Mouse (Mus musculus) myocyte (in vitro differentiated cells): ENCODE measurements around the gene Rtl6.

Experiments used
- CEBPB ChIP-seq: IDR thresholded peaks from 2 replicates; pipeline ENCODE4 v1.6.1; 2011; ENCODE audit warnings: mild to moderate bottlenecking, moderate library complexity; ENCODE audit not compliant: poor library complexity, insufficient read depth, severe bottlenecking
- E2F4 ChIP-seq: IDR thresholded peaks from one replicate; pipeline ENCODE4 v1.6.1; 2011; ENCODE audit warnings: mild to moderate bottlenecking, control low read depth, moderate library complexity; ENCODE audit not compliant: insufficient read depth
- MAX ChIP-seq: IDR thresholded peaks from one replicate; pipeline ENCODE4 v1.6.1; 2011; ENCODE audit warnings: low read depth, mild to moderate bottlenecking, control low read depth
- MYOD1 ChIP-seq, 3 experiments: IDR thresholded peaks; one replicate each; pipeline ENCODE4 v1.6.1; 2011; ENCODE audit warnings: control low read depth in 2 of 3, low read depth in 2 of 3, mild to moderate bottlenecking in 2 of 3, moderate library complexity in 1 of 3; ENCODE audit not compliant: insufficient read length in 2 of 3, control insufficient read depth in 1 of 3
- MYOG ChIP-seq, 3 experiments: IDR thresholded peaks; one replicate each; pipeline ENCODE4 v1.6.1; 2011; ENCODE audit warnings: control low read depth in 2 of 3, low read depth in 2 of 3, mild to moderate bottlenecking in 2 of 3; ENCODE audit not compliant: insufficient read length in 2 of 3, control insufficient read depth in 1 of 3, insufficient read depth in 1 of 3
- POLR2A ChIP-seq: IDR thresholded peaks from one replicate; pipeline ENCODE4 v1.6.1; 2011; ENCODE audit warnings: low read depth, mild to moderate bottlenecking, control low read depth, moderate library complexity; ENCODE audit not compliant: insufficient read length
- POLR2AphosphoS2 ChIP-seq: IDR thresholded peaks from one replicate; pipeline ENCODE4 v1.6.1; 2011; ENCODE audit warnings: low read depth, control low read depth; ENCODE audit not compliant: insufficient read length
- SRF ChIP-seq: IDR thresholded peaks from one replicate; pipeline ENCODE4 v1.6.1; 2011; ENCODE audit warnings: low read depth; ENCODE audit not compliant: control insufficient read depth, insufficient read length
- TCF12 ChIP-seq: IDR thresholded peaks from one replicate; pipeline ENCODE4 v1.6.1; 2011; ENCODE audit warnings: mild to moderate bottlenecking, control low read depth; ENCODE audit not compliant: poor library complexity, insufficient read depth, severe bottlenecking
- TCF3 ChIP-seq: IDR thresholded peaks from one replicate; pipeline ENCODE4 v1.6.1; 2011; ENCODE audit warnings: low read depth, control low read depth; ENCODE audit not compliant: insufficient read length
- USF1 ChIP-seq: IDR thresholded peaks from one replicate; pipeline ENCODE4 v1.6.1; 2011; ENCODE audit warnings: low read depth, mild to moderate bottlenecking, control low read depth, moderate library complexity

GRCm38 (mm10) chr15:84592240-84592639, 34.6 kb upstream of the Rtl6 start:
- TF ChIP-seq MAX (no peak), POLR2A (no peak), USF1 (no peak), POLR2AphosphoS2 (no peak), TCF3 (no peak), MYOG (IDR thresholded peaks at IDR 0.05; ENCODE audit: control insufficient read depth in 1 of 3, insufficient read depth in 1 of 3, insufficient read length in 2 of 3, low read depth in 2 of 3) (no peak), SRF (no peak), E2F4 (no peak), TCF12 (no peak), CEBPB (no peak), MYOD1 (IDR thresholded peaks at IDR 0.05; ENCODE audit: control insufficient read depth in 1 of 3, insufficient read length in 2 of 3, low read depth in 2 of 3) (no peak)
